Mouse (Mus musculus) liver, postnatal 0 days (tissue): Measurements from ENCODE around the gene Haus3.

Source experiments
- CTCF ChIP-seq: sonication (generic); IDR thresholded peaks from 2 replicates; pipeline ENCODE4 v1.5.1; 2016; ENCODE audit warnings: antibody characterized with exemption, low read depth
- EP300 ChIP-seq: IDR thresholded peaks from 2 replicates; pipeline ENCODE4 v1.6.1; 2016; ENCODE audit warnings: antibody characterized with exemption, low read depth, mild to moderate bottlenecking

- TF ChIP-seq CTCF, result peak; percentile 73
- no peak for TF ChIP-seq EP300
Measured at GRCm38 (mm10) chr5:34191843-34192242, 22.5 kb upstream of the Haus3 start.
